Mouse (Mus musculus) midbrain, embryonic 13.5 days (tissue): ENCODE data around the gene C330007P06Rik. TPM values are rescaled to one million over a fixed set of nuclear protein-coding genes. Genes with fewer than 3 reads are reported as not detected.

Experiments used
- ATAC-seq: fragments of 200-750 bp; cut with Nextera tagmentation; 2 replicates; pipeline ENCODE4 v1.8.0; 2017; ENCODE audit warnings: mild to moderate bottlenecking, moderate TSS enrichment, moderate library complexity
- H3K27ac ChIP-seq: fragments of 300-500 bp; sonication (generic); 2 replicates; pipeline ENCODE4 v1.5.1; 2015; ENCODE audit warnings: inconsistent platforms, mild to moderate bottlenecking, moderate library complexity
- H3K27me3 ChIP-seq: fragments of 300-500 bp; sonication (generic); 2 replicates; pipeline ENCODE4 v1.6.1; 2015; ENCODE audit warnings: mild to moderate bottlenecking, inconsistent platforms
- H3K36me3 ChIP-seq: fragments of 300-500 bp; sonication (generic); 2 replicates; pipeline ENCODE4 v1.6.1; 2015; ENCODE audit warnings: mild to moderate bottlenecking, inconsistent platforms
- H3K4me1 ChIP-seq: fragments of 300-500 bp; sonication (generic); replicated peaks from 2 replicates; pipeline ENCODE4 v1.6.1; 2015; ENCODE audit warnings: inconsistent platforms
- H3K4me2 ChIP-seq: fragments of 300-500 bp; sonication (generic); replicated peaks from 2 replicates; pipeline ENCODE4 v1.6.1; 2015; ENCODE audit warnings: moderate library complexity, mild to moderate bottlenecking, inconsistent platforms
- H3K4me3 ChIP-seq: fragments of 300-500 bp; sonication (generic); replicated peaks from 2 replicates; pipeline ENCODE4 v1.5.1; 2015; ENCODE audit warnings: mild to moderate bottlenecking, inconsistent platforms
- H3K9ac ChIP-seq: fragments of 300-500 bp; sonication (generic); replicated peaks from 2 replicates; pipeline ENCODE4 v1.6.1; 2015; ENCODE audit warnings: mild to moderate bottlenecking, inconsistent platforms
- H3K9me3 ChIP-seq: fragments of 300-500 bp; sonication (generic); 2 replicates; pipeline ENCODE4 v1.6.1; 2016; ENCODE audit warnings: mild to moderate bottlenecking, inconsistent platforms
- WGBS: fragments of 180-500 bp; shearing (Covaris S2); methylation state at CpG from one replicate; pipeline ENCODE4 v1.1.7; 2015; 5-methylcytosine and 5-hydroxymethylcytosine counted together
- polyA plus RNA-seq: library from polyadenylated mRNA; unstranded; fragments of >200 nt; fragmentation: Nextera tagmentation; extraction: Ambion mirVana; gene quantifications from 2 replicates; pipeline ENCODE4 v1.2.1, GENCODE M21; 2015

The C330007P06Rik gene
- polyA plus RNA-seq, 1 experiment from 2014 or later, result 18.9 TPM

- no peaks in the 10 kb centered on the region for H3K4me1 ChIP-seq
- ATAC-seq, result no peak
- H3K4me2 ChIP-seq, result no peak overlapping the region
- no peak overlapping the region for H3K4me3 ChIP-seq
- no peaks in the 10 kb centered on the region for H3K9me3 ChIP-seq
- H3K36me3 ChIP-seq, result no peaks in the 10 kb centered on the region
- 77% methylated on average over 4 of the region's 4 CpGs for WGBS
- no peak overlapping the region for H3K27ac ChIP-seq
- no peak overlapping the region for H3K9ac ChIP-seq
- no peaks in the 10 kb centered on the region for H3K27me3 ChIP-seq
Measured at GRCm38 (mm10) chrX:36777694-36778093, 96.2 kb downstream of the C330007P06Rik start.

DNA sequence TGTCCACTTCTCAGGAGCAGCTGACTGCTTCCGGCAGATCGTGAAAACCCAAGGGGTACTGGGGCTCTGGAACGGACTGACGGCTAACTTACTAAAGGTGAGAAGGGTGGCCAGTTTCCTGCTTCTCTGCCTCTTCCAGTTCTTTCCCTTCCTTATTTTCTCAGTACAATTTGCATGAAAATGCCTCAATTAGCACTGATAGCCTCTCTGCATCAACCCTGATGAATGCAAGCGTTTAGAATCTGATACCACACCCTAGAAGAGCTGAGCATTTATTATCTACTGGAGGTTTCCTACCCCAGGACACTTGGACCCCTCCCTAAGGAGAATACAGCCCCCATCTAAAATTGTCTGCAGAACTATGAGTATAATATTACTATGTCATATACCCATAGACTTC, 98.4 kb downstream of the C330007P06Rik start:
- Histone ChIP-seq H3K9me3 (no peaks in the 10 kb centered on the region), H3K36me3 (no peaks in the 10 kb centered on the region), H3K4me1 (no peaks in the 10 kb centered on the region), H3K27me3 (no peaks in the 10 kb centered on the region), H3K27ac (no peak overlapping the region), H3K9ac (no peak overlapping the region), H3K4me2 (no peak overlapping the region), H3K4me3 (no peak overlapping the region)
- WGBS, result 87% methylated on average over 5 of the region's 5 CpGs
- no peak for ATAC-seq

Other genes starting within 250 kb of the C330007P06Rik start
- 5.0 and 5.4 TPM in 2 replicates for gene Akap17b, start 228.7 kb downstream of the C330007P06Rik start, polyA plus RNA-seq
- 0.63 and 0.78 TPM in 2 replicates for gene Slc25a43, start 130.5 kb downstream of the C330007P06Rik start, polyA plus RNA-seq
- 594 and 615 TPM in 2 replicates for gene Slc25a5, start 78.5 kb downstream of the C330007P06Rik start, polyA plus RNA-seq
- gene Ube2a, start 211 bp downstream of the C330007P06Rik start, polyA plus RNA-seq, result 117 and 121 TPM in 2 replicates
- gene Nkrf, start 28.8 kb upstream of the C330007P06Rik start, polyA plus RNA-seq, result 12.4 and 14.6 TPM in 2 replicates
- 67.0 and 68.5 TPM in 2 replicates for gene Sept6, start 117.7 kb upstream of the C330007P06Rik start, polyA plus RNA-seq
- gene Sowahd, start 174.7 kb upstream of the C330007P06Rik start, polyA plus RNA-seq, result not detected in 2 replicates
- gene Rpl39, start 211.3 kb upstream of the C330007P06Rik start, polyA plus RNA-seq, result 354 and 378 TPM in 2 replicates
- 35.8 and 37.2 TPM in 2 replicates for gene Upf3b, start 236.2 kb upstream of the C330007P06Rik start, polyA plus RNA-seq